Mouse (Mus musculus): ENCODE data around the gene Dffa.
"Not testable (repeated sequence)": the region's sequence is repeated elsewhere in the genome, so short reads cannot be mapped to it uniquely, and the experiment has no call there.

The Dffa gene

DNA sequence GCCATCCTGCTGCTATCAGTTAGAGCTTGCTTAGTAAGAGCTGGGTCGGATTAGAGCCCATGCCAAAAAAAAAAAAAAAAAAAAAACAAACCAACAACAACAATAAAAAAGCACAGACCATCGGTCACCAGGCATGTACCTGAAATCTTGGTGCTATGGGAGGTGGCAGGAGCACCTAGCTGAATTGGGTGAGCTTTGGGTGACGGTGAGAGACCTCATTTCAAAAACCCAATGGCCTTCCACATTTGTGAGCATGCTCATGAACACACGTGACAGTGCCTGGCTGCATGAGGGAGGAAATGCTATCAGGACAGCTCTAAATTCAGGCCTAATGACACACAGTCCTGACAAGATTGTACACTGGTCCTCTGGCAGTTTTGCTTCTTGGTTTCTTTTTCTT lies 44.1 kb downstream of the Dffa start:
- no peak for DNase-seq (ENCODE audit: low spot score)

GRCm38 (mm10) chr4:149149196-149149595 lies 45.2 kb downstream of the Dffa start:
- DNase-seq (ENCODE audit: low spot score): no peak

GRCm38 (mm10) chr4:149149611-149150010 lies 45.7 kb downstream of the Dffa start:
- no peak for DNase-seq (ENCODE audit: low spot score)

DNA sequence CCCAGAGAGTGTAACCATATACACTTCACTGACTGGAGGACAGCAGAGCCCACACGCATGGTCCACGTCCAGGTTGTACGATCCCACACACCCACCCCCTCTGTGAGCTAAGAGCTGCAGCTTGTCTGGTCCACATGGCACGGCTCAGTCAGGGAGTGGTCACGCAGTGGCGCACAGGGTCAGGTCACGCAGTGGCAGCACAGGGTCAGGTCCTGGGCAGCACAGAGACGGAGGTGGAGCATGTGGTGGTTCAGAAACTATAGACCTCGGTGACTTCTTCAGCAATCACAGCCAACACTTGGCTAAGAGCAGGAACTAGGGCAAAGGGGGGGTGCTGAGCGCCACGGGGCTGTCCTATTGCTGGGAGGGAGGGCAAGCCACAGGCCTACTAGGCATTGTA lies 46.3 kb downstream of the Dffa start:
- DNase-seq (ENCODE audit: low spot score): no peak

- no peak for DNase-seq (ENCODE audit: low spot score)
These were observed 46.8 kb downstream of the Dffa start for GRCm38 (mm10) chr4:149150721-149151120.

DNA sequence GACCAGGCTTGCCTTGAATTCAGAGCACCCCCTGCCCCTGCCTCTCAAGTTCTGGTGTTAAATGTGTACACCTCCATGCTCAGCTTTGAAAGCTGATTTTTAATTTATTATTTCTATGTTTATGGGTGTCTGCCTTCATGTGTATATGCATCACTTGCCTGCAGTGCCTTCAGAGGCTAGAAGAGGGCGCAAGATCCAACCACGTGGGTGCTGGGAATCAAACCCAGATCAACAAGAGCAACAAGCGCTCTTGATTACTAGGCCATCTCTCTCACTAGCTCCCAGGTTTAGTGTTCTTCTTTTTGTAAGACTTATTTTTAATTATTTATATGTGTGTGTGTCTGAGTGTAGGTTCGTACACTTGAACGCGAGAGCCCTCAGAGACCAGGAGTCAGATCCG lies 50.9 kb downstream of the Dffa start:
- DNase-seq (ENCODE audit: low spot score): no peak

DNA sequence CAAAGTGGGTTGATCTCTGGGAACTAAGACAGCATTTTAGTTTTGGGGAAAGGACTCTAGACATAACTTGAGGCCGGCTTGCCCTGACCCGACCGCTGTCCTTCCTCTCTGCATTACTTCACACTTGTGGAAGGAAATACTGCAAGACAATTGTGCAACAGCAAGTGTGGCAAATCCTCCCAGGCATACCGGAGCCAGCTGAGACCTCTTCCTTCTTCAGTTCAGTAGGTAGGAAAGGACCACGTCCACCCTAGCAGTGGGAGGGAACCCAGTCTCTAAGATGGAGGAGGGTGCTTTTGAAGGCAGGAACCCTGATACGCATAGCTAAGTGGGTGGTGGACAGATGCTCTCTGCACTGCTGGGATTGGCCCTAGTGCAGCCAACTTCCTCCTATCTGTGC lies 51.8 kb downstream of the Dffa start:
- DNase-seq (ENCODE audit: low spot score): no peak

DNA sequence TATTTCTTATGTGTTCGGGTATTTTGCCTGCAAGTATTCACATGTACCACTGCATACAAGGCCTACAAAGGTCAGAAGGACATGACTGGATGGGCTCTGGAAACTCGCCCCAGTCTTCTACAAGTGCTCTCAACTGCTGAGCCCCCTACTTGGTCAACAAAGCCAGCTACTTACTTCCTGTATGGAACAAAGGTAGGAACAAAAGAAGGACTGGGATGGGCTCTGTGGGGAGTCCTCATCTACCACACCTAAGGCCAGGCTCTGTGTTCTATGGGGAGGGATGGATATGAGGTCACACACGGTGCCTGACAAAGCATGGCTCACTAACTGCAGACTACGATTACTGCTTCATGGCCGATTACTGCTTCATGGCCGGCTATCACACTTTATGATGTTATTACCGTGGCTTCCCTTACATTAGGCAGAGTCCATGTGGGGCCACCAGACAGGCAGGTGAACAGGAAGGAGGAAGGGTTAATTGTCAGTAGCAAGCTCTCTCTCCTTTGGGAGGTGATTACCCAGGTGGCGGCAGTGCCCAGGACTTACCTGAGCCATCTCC lies 53.5 kb downstream of the Dffa start:
- DNase-seq (ENCODE audit: low spot score): no peak

DNA sequence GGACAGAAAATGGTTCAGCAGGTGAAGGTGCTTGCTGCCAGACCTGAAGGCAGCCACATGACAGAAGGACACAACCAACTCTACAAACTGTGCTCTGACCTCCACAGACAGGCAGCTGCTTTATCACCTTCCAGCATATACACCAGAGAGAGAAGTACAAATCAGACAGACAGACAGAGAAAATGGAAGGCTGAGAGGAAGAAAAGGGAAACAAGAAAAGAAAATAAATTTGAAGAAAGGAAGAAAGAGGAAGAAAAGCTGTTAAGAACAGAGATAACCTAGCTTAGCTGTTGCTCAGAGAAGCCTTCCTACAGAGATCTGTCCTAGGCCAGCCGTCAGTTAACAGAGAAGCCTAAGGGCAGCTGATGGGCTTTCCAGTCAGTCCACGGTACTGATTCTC lies 55.3 kb downstream of the Dffa start:
- DNase-seq (ENCODE audit: low spot score): no peak

GRCm38 (mm10) chr4:149159891-149160290 lies 55.9 kb downstream of the Dffa start:
- no peak for DNase-seq (ENCODE audit: low spot score)

- DNase-seq (ENCODE audit: low spot score): no peak
These were observed 57.2 kb downstream of the Dffa start for GRCm38 (mm10) chr4:149161166-149161565.

- DNase-seq (ENCODE audit: low spot score): no peak
These were observed 59.2 kb downstream of the Dffa start for GRCm38 (mm10) chr4:149163196-149163595.

- DNase-seq (ENCODE audit: low spot score): no peak
These were observed 60.2 kb downstream of the Dffa start for GRCm38 (mm10) chr4:149164150-149164549.

GRCm38 (mm10) chr4:149166215-149166946 lies 62.4 kb downstream of the Dffa start, which contains the start of gene Pgd:
Gene Pgd (minus strand): TSS chr4:149166771.
- peak; percentile 99 for DNase-seq (ENCODE audit: low spot score)

DNA sequence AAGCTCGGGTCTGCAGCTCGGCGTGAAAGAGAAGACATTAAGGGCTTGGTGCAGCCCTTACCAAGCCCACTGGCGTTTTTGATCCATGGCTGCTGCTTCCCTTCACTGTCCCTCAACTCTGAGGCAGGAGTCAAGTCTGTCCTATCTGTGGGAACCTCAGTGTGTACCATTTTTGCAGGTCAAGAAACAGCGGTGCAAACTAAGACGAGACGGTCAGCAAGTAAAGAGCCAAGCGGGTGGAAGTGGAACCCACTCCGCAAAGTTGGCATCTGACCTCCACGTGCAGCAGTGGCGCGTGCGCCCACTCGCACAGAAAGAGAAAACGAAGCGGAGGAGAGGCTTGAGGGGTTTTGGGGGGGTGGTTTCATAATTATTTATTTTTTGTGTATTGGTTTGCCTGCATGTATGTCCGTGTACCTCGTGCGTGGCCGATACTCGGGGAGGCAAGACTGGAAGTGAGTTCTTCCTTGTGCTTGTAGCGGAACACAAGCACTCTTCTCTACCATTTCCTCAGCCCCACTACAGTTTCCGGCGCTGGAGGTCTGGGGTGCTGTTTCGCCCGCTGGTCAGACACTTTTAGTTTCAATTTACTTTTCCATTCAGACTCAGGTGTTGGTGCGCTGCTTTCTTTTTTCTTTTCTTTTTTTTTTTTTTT lies 63.1 kb downstream of the Dffa start:
- DNase-seq (ENCODE audit: low spot score): peak; percentile 49

- DNase-seq (ENCODE audit: low spot score): no peak
These were observed 64.1 kb downstream of the Dffa start for GRCm38 (mm10) chr4:149168016-149168415.

DNA sequence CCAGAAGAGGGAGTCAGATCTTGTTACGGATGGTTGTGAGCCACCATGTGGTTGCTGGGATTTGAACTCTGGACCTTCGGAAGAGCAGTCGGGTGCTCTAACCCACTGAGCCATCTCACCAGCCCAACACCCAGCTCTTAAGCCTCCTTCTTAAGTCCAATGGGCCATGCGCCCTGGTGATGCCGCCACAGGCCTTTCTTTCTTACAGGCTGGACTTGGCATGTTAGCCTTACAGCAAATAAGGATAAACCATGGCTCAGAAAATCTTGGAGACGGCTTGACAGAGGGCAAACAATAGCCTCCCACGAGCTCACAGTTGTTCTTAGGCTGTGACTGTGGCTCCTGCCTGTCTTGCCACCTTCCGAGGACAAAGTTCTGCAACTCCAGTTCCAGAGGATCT lies 66.0 kb downstream of the Dffa start:
- not testable (repeated sequence) for DNase-seq (ENCODE audit: low spot score)

Data from testis, postnatal 14 days (tissue).